Mouse (Mus musculus): ENCODE measurements around the gene Arhgef7.

DNA sequence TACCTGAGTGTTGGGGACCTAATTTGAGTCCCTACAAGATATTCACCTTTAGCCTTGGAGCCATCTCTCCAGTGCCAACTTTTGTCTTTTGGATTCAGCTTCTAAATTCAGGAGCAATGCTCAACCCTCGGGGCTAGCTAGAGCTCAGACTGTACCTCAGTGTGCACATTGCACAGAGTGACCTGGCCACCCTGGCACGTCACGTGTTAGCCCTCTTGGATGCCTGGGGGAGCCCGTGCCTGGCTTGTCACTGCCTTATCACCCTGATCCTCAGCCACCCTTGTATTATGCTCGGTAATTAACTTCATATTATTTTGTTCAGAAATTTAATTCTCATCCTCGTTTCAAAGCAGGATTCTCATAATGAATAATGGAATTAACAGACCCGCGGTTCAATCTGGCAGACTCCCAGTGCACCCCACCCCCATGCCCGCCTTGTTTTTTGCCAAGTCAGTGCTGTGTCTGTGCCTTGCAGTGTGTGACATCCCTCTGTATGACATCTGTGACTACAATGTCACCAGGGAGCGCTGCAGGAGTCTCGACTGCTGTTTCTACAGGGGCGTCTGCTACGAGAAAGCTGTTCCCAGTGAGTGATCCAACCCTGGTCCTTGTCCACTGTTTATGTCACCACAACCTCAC is 116.3 kb downstream of the Arhgef7 start:
- TF ChIP-seq GATA1 (IDR thresholded peaks at IDR 0.05; ENCODE audit: borderline replicate concordance, low read length) (no peak), FLI1 (IDR thresholded peaks at IDR 0.05; ENCODE audit: low read length) (no peak)
